Mouse (Mus musculus) bone marrow, adult 2 months (tissue): Measurements from ENCODE around the gene Dnttip1.

Experiments
- CTCF ChIP-seq: fragments of 200-500 bp; IDR thresholded peaks from 2 replicates; pipeline ENCODE4 v1.5.1; 2011; ENCODE audit warnings: low read length, control low read depth; ENCODE audit not compliant: control insufficient read depth, insufficient read depth
- POLR2A ChIP-seq: fragments of 200-500 bp; IDR thresholded peaks from 2 replicates; pipeline ENCODE4 v1.6.1; 2011; ENCODE audit warnings: low read depth, mild to moderate bottlenecking, control low read depth, low read length, borderline replicate concordance; ENCODE audit not compliant: control insufficient read depth

DNA sequence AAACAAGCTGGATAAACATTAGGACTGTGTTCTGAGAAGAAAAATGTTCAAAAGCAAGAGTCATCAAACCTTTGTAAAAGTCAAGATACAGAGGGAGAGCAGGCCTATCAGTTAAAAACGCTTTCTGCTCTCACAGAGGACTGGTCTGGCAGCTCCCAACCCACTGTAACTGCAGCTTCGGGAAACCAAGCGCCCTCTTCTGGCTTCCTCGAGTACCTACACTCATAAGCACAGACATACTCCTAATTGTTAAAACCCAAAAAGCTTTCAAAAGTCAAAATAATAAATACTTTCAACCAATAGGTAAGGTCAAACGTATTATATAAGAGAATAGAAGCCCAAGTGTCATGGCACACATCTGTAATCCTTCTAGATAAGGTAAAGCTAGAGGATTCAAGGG is 41.5 kb upstream of the Dnttip1 start:
- TF ChIP-seq POLR2A = no peak
- no peak for TF ChIP-seq CTCF
